Mouse (Mus musculus): ENCODE measurements around the gene Hmcn1. TPM values are rescaled to one million over a fixed set of nuclear protein-coding genes. Genes with fewer than 3 reads are reported as not detected.

Gene Hmcn1
- total and polyA plus RNA-seq, 3 experiments, result not detected

DNA sequence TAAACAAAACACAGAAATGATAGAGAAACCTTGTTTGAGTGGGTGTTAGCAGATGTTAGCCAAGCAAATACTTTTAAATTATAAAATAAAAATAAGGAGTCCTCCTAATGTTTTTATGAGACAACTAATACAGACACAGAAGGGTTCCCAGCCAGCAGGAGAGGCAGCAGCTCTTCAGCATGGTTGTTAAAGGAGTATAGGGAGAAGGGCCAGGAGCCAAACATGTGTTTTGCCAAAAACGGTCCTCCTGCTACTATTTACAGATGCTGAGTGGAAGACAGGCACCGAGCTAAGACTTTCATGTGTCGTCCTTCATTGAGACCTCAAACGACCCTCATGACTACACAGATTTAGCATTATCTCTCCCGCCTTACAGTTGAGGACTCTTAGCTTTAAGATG is 281.8 kb downstream of the Hmcn1 start:
- no peak overlapping the region for H3K9ac ChIP-seq (ENCODE audit: control insufficient read depth, low read depth, low read length, poor library complexity, severe bottlenecking)
- H3K9me3 ChIP-seq (replicated peaks; ENCODE audit: insufficient read depth, low read length), result no peaks in the 10 kb centered on the region
- no peaks in the 10 kb centered on the region for H3K36me3 ChIP-seq (ENCODE audit: control insufficient read depth in 1 of 2, insufficient read depth in 2 of 2, low read length in 2 of 2)
- no peak overlapping the region for H3K27ac ChIP-seq (ENCODE audit: control insufficient read depth, low read depth, low read length)
- no peak for DNase-seq (ENCODE audit: low read depth, low spot score)
- H3K27me3 ChIP-seq (ENCODE audit: control insufficient read depth in 1 of 2, insufficient read depth in 2 of 2, low read length in 2 of 2), result no peaks in the 10 kb centered on the region
- no peaks in the 10 kb centered on the region for H3K79me2 ChIP-seq (ENCODE audit: control insufficient read depth, insufficient read depth, low read length, poor library complexity)
- no peak for TF ChIP-seq POLR2AphosphoS2 (IDR thresholded peaks at IDR 0.05; ENCODE audit: low read length)
- TF ChIP-seq NRF1 (IDR thresholded peaks at IDR 0.05; ENCODE audit: insufficient read depth, low read depth, low read length, poor library complexity, severe bottlenecking), result no peak
- no peak for TF ChIP-seq CTCF (IDR thresholded peaks at IDR 0.05 in 2 of 3, conservative IDR thresholded peaks at IDR 0.05 in 1 of 3; ENCODE audit: control insufficient read depth in 1 of 3, insufficient read depth in 1 of 3, low read depth in 2 of 3, low read length in 3 of 3, poor library complexity in 1 of 3, severe bottlenecking in 1 of 3)
- no peak for TF ChIP-seq ETS1 (IDR thresholded peaks at IDR 0.05; ENCODE audit: low read depth, low read length)
- TF ChIP-seq RCOR1 (IDR thresholded peaks at IDR 0.05; ENCODE audit: low read depth, low read length), result no peak
- TF ChIP-seq ZNF384 (IDR thresholded peaks at IDR 0.05; ENCODE audit: low read depth, low read length), result no peak
- TF ChIP-seq TBP (IDR thresholded peaks at IDR 0.05; ENCODE audit: low read depth, low read length), result no peak
- no peak for TF ChIP-seq SIN3A (IDR thresholded peaks at IDR 0.05; ENCODE audit: low read length)
- TF ChIP-seq POLR2A (IDR thresholded peaks at IDR 0.05; ENCODE audit: control insufficient read depth in 1 of 2, insufficient read depth in 1 of 2, low read depth in 1 of 2, low read length in 2 of 2, poor library complexity in 1 of 2), result no peak
- TF ChIP-seq KAT2A (conservative IDR thresholded peaks at IDR 0.05; ENCODE audit: low read depth, low read length), result no peak
- no peak for TF ChIP-seq SMC3 (IDR thresholded peaks at IDR 0.05; ENCODE audit: low read depth, low read length)
- no peak for TF ChIP-seq GABPA (IDR thresholded peaks at IDR 0.05; ENCODE audit: low read depth, low read length)
- no peak overlapping the region for H3K4me3 ChIP-seq (ENCODE audit: control insufficient read depth in 1 of 2, insufficient read depth in 1 of 2, low read depth in 2 of 2, low read length in 2 of 2)
- no peaks in the 10 kb centered on the region for H3K4me1 ChIP-seq (ENCODE audit: control insufficient read depth in 1 of 2, insufficient read depth in 2 of 2, low read length in 2 of 2)

GRCm38 (mm10) chr1:150706502-150706901 is 286.7 kb downstream of the Hmcn1 start:
- TF ChIP-seq ZNF384 (IDR thresholded peaks at IDR 0.05; ENCODE audit: low read depth, low read length) (no peak), MAZ (IDR thresholded peaks at IDR 0.05; ENCODE audit: low read depth, low read length) (no peak), MEF2A (IDR thresholded peaks at IDR 0.05; ENCODE audit: extremely low read depth, insufficient replicate concordance, low read depth, low read length, poor library complexity, severe bottlenecking) (no peak), POLR2AphosphoS2 (IDR thresholded peaks at IDR 0.05; ENCODE audit: low read length) (no peak), NELFE (IDR thresholded peaks at IDR 0.05; ENCODE audit: low read depth, low read length) (no peak), MXI1 (IDR thresholded peaks at IDR 0.05; ENCODE audit: low read depth, low read length) (no peak), TAL1 (IDR thresholded peaks at IDR 0.05; ENCODE audit: low read length) (no peak), MAX (IDR thresholded peaks at IDR 0.05; ENCODE audit: low read length) (no peak), CHD1 (IDR thresholded peaks at IDR 0.05; ENCODE audit: low read depth, low read length) (no peak), ZC3H11A (IDR thresholded peaks at IDR 0.05; ENCODE audit: low read depth, low read length) (no peak), TBP (IDR thresholded peaks at IDR 0.05; ENCODE audit: low read depth, low read length) (no peak), EP300 (IDR thresholded peaks at IDR 0.05; ENCODE audit: low read depth in 1 of 2, low read length in 2 of 2) (no peak), E2F4 (IDR thresholded peaks at IDR 0.05; ENCODE audit: borderline replicate concordance, low read depth, low read length) (no peak), SIN3A (IDR thresholded peaks at IDR 0.05; ENCODE audit: low read length) (no peak), KAT2A (conservative IDR thresholded peaks at IDR 0.05; ENCODE audit: low read depth, low read length) (no peak), ZKSCAN1 (IDR thresholded peaks at IDR 0.05; ENCODE audit: low read depth, low read length) (no peak), MAFK (IDR thresholded peaks at IDR 0.05; ENCODE audit: borderline replicate concordance, low read depth, low read length) (no peak), SMC3 (IDR thresholded peaks at IDR 0.05; ENCODE audit: low read depth, low read length) (no peak), UBTF (IDR thresholded peaks at IDR 0.05; ENCODE audit: borderline replicate concordance, insufficient read depth, low read depth, low read length) (no peak)
- no peaks in the 10 kb centered on the region for H3K27me3 ChIP-seq (ENCODE audit: control insufficient read depth in 1 of 2, insufficient read depth in 2 of 2, low read length in 2 of 2)
- H3K4me3 ChIP-seq (ENCODE audit: control insufficient read depth in 1 of 2, insufficient read depth in 1 of 2, low read depth in 2 of 2, low read length in 2 of 2), result no peak overlapping the region
- no peaks in the 10 kb centered on the region for H3K36me3 ChIP-seq (ENCODE audit: control insufficient read depth in 1 of 2, insufficient read depth in 2 of 2, low read length in 2 of 2)
- H3K27ac ChIP-seq (ENCODE audit: control insufficient read depth, low read depth, low read length), result no peak overlapping the region
- no peak overlapping the region for H3K9ac ChIP-seq (ENCODE audit: control insufficient read depth, low read depth, low read length, poor library complexity, severe bottlenecking)
- no peak for DNase-seq (ENCODE audit: low read depth, low spot score)
- no peaks in the 10 kb centered on the region for H3K4me1 ChIP-seq (ENCODE audit: control insufficient read depth in 1 of 2, insufficient read depth in 2 of 2, low read length in 2 of 2)
- no peaks in the 10 kb centered on the region for H3K79me2 ChIP-seq (ENCODE audit: control insufficient read depth, insufficient read depth, low read length, poor library complexity)
- H3K9me3 ChIP-seq (replicated peaks; ENCODE audit: insufficient read depth, low read length), result no peaks in the 10 kb centered on the region
